Mouse (Mus musculus): ENCODE measurements around the gene Gm28053.
"Not testable (repeated sequence)": the region's sequence is repeated elsewhere in the genome, so short reads cannot be mapped to it uniquely, and the experiment has no call there.

The Gm28053 gene

GRCm38 (mm10) chr6:48718455-48718854 is at the start of gene Gm28053, which contains the start of gene Gimap7:
TSS of gene Gm28053 (plus strand) at chr6:48718607.
TSS of gene Gimap7 (plus strand) at chr6:48718621.
- no peak for DNase-seq (ENCODE audit: low spot score)

DNA sequence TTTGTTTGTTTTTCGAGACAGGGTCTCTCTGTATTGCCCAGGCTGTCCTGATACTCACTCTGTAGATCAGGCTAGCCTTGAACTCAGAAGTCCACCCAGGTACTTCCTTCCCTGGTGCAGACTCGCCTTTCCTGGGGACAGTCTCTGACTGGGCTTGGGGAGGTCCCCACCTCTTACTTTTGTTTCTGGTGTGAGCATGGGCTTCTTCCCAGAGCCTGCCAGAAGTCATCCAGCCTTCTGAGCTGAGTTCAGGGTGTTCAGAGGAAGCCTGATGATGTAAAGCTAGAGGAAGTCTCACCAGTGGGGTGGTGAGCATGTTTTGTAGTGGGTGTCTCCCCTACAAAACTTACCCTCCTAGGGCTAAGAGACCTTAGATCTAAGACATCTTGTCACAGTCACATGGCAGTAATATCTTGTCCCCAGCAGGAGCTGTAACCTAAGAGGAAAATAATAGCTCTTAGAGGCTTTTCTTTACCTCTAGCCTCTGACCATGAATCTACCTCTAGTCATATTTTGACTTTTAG is 48.9 kb upstream of the Gm28053 start:
- DNase-seq (ENCODE audit: low spot score): no peak

DNA sequence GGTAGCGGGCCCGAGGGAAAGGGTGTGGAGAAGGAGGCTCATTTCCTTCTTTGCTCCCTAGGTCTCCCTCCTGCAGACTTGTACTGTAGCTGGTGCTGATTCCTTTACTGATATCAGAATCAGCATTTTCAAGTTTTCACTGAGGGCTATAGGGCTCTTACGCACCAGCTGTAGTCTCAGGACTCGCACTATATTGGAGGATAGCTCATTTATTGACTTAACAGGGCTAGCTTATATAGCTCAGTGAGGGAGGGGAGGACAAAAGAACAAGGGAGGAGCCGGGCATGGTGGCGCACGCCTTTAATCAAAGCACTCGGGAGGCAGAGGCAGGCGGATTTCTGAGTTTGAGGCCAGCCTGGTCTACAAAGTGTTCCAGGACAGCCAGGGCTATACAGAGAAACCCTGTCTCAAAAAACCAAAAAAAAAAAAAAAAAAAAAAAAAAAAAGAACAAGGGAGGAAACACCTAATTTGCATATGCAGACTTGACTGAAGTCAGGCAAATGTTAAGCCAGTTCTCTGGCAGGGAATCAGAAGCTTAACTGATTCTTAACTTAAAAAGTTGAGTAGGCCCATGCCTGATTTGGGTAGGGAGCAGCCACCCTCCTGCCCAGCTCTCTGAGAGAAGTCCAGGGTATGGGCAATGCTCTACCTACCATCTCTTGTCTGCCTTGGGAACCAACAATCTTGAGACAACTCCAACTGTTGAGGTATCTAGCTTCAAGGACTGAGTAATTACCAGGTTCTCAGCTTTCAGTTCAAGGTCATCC is 43.9 kb upstream of the Gm28053 start:
- DNase-seq (ENCODE audit: low spot score): no peak

DNA sequence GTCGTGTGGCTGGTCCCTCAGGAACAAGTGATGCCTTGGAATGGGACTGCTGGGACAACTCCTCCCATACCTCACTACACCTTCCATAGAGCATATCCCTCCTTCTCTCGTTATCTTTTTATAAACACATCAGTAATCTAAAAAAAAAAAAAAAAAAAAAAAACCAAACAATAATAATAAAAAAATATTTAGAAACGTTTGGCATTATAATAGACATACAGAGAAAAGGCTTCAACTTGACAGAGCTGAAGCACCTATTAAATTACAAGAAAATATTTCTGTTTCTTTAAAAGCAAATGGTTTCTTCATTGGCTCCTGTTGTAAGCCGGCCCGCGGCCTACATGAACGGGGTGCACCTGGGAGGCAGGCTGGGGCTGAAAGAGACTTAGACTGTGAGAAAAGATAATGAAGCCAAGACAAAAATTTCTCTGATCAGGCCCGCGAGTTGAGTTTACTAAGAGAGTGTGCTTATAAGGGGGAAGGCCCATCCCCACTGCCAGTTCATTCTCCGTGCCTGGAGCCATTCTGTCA is 42.9 kb upstream of the Gm28053 start:
- peak; percentile 11 for DNase-seq (ENCODE audit: low spot score)

DNA sequence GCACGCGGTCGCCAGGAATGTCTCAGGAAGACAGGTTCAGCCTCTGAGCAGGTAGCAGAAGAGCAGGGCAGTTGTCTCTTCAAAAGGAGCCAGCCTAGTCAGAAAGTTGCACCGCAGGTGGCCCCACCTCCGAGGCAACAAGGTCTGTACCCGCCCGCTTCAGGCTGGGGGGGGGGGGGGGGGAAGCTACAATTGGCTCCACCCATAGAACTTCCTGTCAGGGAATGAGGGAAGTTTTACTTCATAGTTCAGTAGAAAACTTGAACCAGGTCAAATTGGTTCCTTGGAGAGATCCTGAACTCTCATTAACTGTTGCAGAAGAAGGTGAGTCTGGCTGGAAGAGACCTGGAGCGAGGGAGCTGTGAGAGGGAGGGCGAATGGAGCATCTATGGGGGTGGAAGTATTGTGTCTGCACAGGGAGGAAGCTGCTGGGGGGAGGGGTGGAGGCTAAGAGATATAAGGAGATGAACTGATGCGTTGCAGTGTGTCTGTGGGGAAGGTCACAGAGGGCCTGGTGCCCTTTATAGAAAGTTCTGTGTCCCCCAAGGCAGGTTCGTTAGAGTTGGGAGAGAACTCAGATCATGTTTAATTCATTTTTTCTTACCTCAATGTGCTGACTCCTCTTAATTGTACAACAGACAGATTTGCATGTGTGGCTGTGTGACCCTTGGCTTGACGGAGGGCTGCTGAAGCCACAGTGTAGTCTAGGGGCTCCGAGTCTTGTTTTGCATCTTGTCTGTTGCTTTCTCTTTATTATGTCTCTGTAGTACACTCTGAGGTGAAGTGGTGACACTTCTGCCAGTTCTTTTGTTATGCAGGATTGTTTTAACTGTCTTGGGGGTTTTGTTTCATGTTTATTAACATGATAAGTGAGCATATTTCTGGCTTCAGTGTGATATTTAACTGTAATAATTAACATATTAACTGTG is 42.2 kb upstream of the Gm28053 start, which contains the start of gene Gimap9:
Gene Gimap9 (plus strand): TSS at position 199 of the 929 bp plus-strand sequence.
- DNase-seq (ENCODE audit: low spot score): peak; percentile 6

DNA sequence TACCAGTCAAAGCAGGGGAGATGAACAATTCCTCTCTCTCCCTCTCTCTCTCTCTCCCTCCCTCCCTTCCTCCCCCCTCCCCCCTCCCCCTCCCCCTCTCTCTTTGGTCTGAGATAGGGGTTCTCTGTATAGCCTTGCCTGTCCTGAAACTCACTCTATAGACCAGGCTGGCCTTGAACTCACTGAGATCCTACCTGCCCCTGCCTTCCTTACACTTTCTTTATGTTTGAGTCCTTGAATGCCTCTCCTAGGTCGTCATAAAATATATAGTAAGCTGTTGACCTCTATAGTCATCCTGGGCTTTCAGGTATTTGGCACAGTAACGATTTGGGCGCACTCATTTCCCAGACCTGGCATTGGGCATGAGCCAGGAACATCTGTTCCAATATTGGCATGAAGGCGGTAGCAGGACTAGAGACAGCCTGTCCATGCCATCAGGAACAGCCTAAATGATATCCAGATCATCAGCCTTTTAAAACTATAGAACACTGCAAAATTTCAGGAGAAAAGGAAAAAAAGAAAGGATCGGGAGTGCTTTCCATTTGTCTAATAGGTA is 41.5 kb upstream of the Gm28053 start:
- DNase-seq (ENCODE audit: low spot score): no peak

GRCm38 (mm10) chr6:48677492-48678345 is 40.7 kb upstream of the Gm28053 start:
- no peak for DNase-seq (ENCODE audit: low spot score)

- no peak for DNase-seq (ENCODE audit: low spot score)
Measured at GRCm38 (mm10) chr6:48678391-48678790, 40.0 kb upstream of the Gm28053 start.

- no peak for DNase-seq (ENCODE audit: low spot score)
Measured at GRCm38 (mm10) chr6:48679701-48680100, 38.7 kb upstream of the Gm28053 start.

DNA sequence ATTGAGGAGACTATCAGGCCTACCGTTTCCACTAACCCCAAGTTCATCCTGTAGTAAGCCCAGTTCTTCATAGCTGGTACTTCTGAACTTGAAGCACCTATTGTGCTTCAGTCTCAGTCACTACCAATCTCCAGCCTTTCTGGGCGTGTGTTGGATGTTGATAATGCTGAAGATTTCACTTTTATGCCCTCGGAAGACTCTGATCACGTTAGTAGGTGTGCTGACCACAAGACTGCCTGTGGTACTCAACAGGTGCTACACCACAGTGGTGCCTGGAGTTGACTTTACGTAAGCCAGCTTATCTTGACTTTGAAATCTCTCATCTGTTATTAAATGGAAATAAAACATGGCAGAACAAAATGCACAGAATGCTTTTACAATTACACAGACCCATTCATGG is 38.0 kb upstream of the Gm28053 start:
- no peak for DNase-seq (ENCODE audit: low spot score)

DNA sequence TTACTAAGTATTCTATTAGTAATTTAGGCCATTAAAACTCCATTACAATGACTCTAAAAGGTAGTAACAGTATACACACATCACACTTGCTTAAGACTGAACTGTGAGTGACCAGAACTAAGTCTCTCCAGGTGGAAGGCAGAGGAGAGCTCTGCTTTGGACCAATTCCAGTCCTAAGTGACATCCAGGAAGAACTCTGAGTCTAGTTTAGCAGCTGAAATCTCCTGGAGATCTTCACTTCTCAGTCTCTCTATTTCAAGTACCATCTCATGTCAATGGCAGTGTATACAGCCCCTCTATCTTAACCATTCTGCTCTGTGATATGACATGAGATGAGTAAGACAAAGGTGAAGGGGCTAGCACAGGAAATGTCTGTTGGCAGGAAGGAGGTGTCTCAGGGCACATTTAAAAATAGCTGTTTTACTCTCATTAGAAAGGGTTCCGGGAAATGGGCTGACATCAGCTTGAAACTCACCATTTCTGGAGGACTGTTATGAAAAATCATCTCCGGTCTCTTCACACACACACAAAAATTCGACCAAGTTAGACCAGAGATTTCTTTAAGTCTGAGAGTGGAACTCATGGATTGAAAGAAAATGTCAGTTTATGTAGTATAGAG is 36.8 kb upstream of the Gm28053 start:
- no peak for DNase-seq (ENCODE audit: low spot score)

- DNase-seq (ENCODE audit: low spot score): no peak
Measured at GRCm38 (mm10) chr6:48682271-48682670, 36.1 kb upstream of the Gm28053 start.

GRCm38 (mm10) chr6:48683263-48683821 is 35.1 kb upstream of the Gm28053 start:
- not testable (repeated sequence) for DNase-seq (ENCODE audit: low spot score)

DNA sequence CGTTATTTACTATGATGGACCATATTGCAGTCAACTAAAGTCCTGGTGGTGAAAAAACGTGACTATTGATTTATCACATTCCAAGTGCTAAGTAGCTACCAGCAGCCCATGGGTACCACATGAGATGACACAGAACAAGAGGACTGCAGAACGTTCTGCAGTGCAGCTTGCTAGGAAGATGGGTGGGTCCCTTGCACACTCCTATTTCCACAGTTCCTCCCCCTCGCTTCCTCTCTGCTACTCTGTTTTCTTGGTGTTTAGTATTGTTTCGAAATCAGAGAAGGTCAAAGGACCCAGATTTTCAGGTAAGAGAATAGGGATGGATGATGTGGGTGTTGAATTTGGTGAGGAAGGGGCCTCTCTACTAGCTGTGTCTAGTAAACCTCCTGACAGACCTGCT is 34.1 kb upstream of the Gm28053 start, which contains the start of gene Gimap4:
Gene Gimap4 (plus strand): TSS at position 231 of the 400 bp plus-strand sequence.
- DNase-seq (ENCODE audit: low spot score): no peak

- no peak for DNase-seq (ENCODE audit: low spot score)
Measured at GRCm38 (mm10) chr6:48684806-48685205, 33.6 kb upstream of the Gm28053 start.

- DNase-seq (ENCODE audit: low spot score): no peak
Measured at GRCm38 (mm10) chr6:48685251-48685650, 33.2 kb upstream of the Gm28053 start.

GRCm38 (mm10) chr6:48685694-48686665 is 32.4 kb upstream of the Gm28053 start:
- no peak for DNase-seq (ENCODE audit: low spot score)

GRCm38 (mm10) chr6:48687077-48687476 is 31.3 kb upstream of the Gm28053 start:
- DNase-seq (ENCODE audit: low spot score): no peak

DNA sequence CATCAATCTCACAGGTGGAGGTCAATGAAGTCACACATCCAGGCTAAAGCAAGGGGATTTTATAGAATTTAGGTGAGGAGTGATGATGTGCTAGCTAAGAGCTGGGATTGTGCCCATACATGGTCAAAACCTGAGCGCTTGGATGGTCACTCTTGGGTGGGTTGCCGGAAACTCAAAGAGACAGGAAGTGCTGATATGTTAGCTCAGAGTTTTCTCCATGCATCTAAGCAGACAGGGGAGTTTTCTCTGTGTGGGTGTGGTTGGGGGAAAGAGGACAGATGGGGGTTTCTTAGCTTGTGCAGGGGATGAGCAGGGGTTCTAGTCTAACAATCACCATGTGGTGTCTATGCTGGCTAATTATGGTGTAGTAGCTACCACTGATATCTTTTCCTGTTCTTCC is 29.1 kb upstream of the Gm28053 start:
- no peak for DNase-seq (ENCODE audit: low spot score)

All from urinary bladder, postnatal 25 days (tissue).